Mouse (Mus musculus) myocyte (in vitro differentiated cells): ENCODE data around the gene Ddx41. TPM values are rescaled to one million over a fixed set of nuclear protein-coding genes. Genes with fewer than 3 reads are reported as not detected.

Experiments
- H3K27me3 ChIP-seq: one replicate; pipeline ENCODE4 v1.6.1; 2011; ENCODE audit not compliant: control insufficient read depth, insufficient read depth, insufficient read length
- H3K36me3 ChIP-seq: one replicate; pipeline ENCODE4 v1.6.1; 2011; ENCODE audit not compliant: control insufficient read depth, insufficient read depth
- H3K4me2 ChIP-seq: one replicate; pipeline ENCODE4 v1.6.1; 2011; ENCODE audit warnings: low read depth, control low read depth
- H3K4me3 ChIP-seq: one replicate; pipeline ENCODE4 v1.5.1; 2011; ENCODE audit warnings: mild to moderate bottlenecking, control low read depth, moderate library complexity
- H3K79me2 ChIP-seq: one replicate; pipeline ENCODE4 v1.6.1; 2011; ENCODE audit not compliant: control insufficient read depth, insufficient read depth
- H3ac ChIP-seq: one replicate; pipeline ENCODE4 v1.6.1; 2011; ENCODE audit not compliant: control insufficient read depth, insufficient read length
- CEBPB ChIP-seq: IDR thresholded peaks from 2 replicates; pipeline ENCODE4 v1.6.1; 2011; ENCODE audit warnings: mild to moderate bottlenecking, moderate library complexity; ENCODE audit not compliant: poor library complexity, insufficient read depth, severe bottlenecking
- E2F4 ChIP-seq: IDR thresholded peaks from one replicate; pipeline ENCODE4 v1.6.1; 2011; ENCODE audit warnings: mild to moderate bottlenecking, control low read depth, moderate library complexity; ENCODE audit not compliant: insufficient read depth
- MAX ChIP-seq: IDR thresholded peaks from one replicate; pipeline ENCODE4 v1.6.1; 2011; ENCODE audit warnings: low read depth, mild to moderate bottlenecking, control low read depth
- MYOD1 ChIP-seq, 3 experiments: IDR thresholded peaks; one replicate each; pipeline ENCODE4 v1.6.1; 2011; ENCODE audit warnings: control low read depth in 2 of 3, low read depth in 2 of 3, mild to moderate bottlenecking in 2 of 3, moderate library complexity in 1 of 3; ENCODE audit not compliant: insufficient read length in 2 of 3, control insufficient read depth in 1 of 3
- MYOG ChIP-seq, 3 experiments: IDR thresholded peaks; one replicate each; pipeline ENCODE4 v1.6.1; 2011; ENCODE audit warnings: control low read depth in 2 of 3, low read depth in 2 of 3, mild to moderate bottlenecking in 2 of 3; ENCODE audit not compliant: insufficient read length in 2 of 3, control insufficient read depth in 1 of 3, insufficient read depth in 1 of 3
- POLR2A ChIP-seq: IDR thresholded peaks from one replicate; pipeline ENCODE4 v1.6.1; 2011; ENCODE audit warnings: low read depth, mild to moderate bottlenecking, control low read depth, moderate library complexity; ENCODE audit not compliant: insufficient read length
- POLR2AphosphoS2 ChIP-seq: IDR thresholded peaks from one replicate; pipeline ENCODE4 v1.6.1; 2011; ENCODE audit warnings: low read depth, control low read depth; ENCODE audit not compliant: insufficient read length
- REST ChIP-seq: IDR thresholded peaks from one replicate; pipeline ENCODE4 v1.6.1; 2011; ENCODE audit warnings: mild to moderate bottlenecking, control low read depth, moderate library complexity; ENCODE audit not compliant: insufficient read depth, insufficient read length
- SRF ChIP-seq: IDR thresholded peaks from one replicate; pipeline ENCODE4 v1.6.1; 2011; ENCODE audit warnings: low read depth; ENCODE audit not compliant: control insufficient read depth, insufficient read length
- TCF12 ChIP-seq: IDR thresholded peaks from one replicate; pipeline ENCODE4 v1.6.1; 2011; ENCODE audit warnings: mild to moderate bottlenecking, control low read depth; ENCODE audit not compliant: poor library complexity, insufficient read depth, severe bottlenecking
- TCF3 ChIP-seq: IDR thresholded peaks from one replicate; pipeline ENCODE4 v1.6.1; 2011; ENCODE audit warnings: low read depth, control low read depth; ENCODE audit not compliant: insufficient read length
- USF1 ChIP-seq: IDR thresholded peaks from one replicate; pipeline ENCODE4 v1.6.1; 2011; ENCODE audit warnings: low read depth, mild to moderate bottlenecking, control low read depth, moderate library complexity
- polyA plus RNA-seq: library from polyadenylated mRNA; unstranded; fragments of >200 nt; fragmentation: generic; extraction: Trizol; gene quantifications from one replicate; pipeline ENCODE4 v1.2.1, GENCODE M21; 2012; ENCODE audit warnings: missing spikeins

Gene Ddx41
- polyA plus RNA-seq, 1 experiment, result 33.3 TPM

GRCm38 (mm10) chr13:55527834-55528772 lies 8.4 kb downstream of the Ddx41 start:
- Histone ChIP-seq H3K36me3 (no peaks in the 10 kb centered on the region), H3K79me2 (no peaks in the 10 kb centered on the region), H3K27me3 (no peaks in the 10 kb centered on the region), H3K4me3 (no peak overlapping the region), H3ac (no peak overlapping the region), H3K4me2 (no peak overlapping the region)
- TF ChIP-seq MYOG (IDR thresholded peaks at IDR 0.05; ENCODE audit: control insufficient read depth in 1 of 3, insufficient read depth in 1 of 3, insufficient read length in 2 of 3, low read depth in 2 of 3), result peak in 1 of 3 experiments; percentile 45
- no peak for TF ChIP-seq MYOD1 (IDR thresholded peaks at IDR 0.05; ENCODE audit: control insufficient read depth in 1 of 3, insufficient read length in 2 of 3, low read depth in 2 of 3)

GRCm38 (mm10) chr13:55527212-55527611 lies 9.2 kb downstream of the Ddx41 start:
- Histone ChIP-seq H3K27me3 (no peaks in the 10 kb centered on the region), H3K4me2 (no peak overlapping the region), H3K4me3 (no peak overlapping the region), H3K79me2 (no peaks in the 10 kb centered on the region), H3K36me3 (no peaks in the 10 kb centered on the region), H3ac (no peak overlapping the region)
- TF ChIP-seq MYOG (IDR thresholded peaks at IDR 0.05; ENCODE audit: control insufficient read depth in 1 of 3, insufficient read depth in 1 of 3, insufficient read length in 2 of 3, low read depth in 2 of 3) (peak in 1 of 3 experiments; percentile 47), TCF12 (no peak), POLR2AphosphoS2 (no peak), USF1 (no peak), POLR2A (no peak)

GRCm38 (mm10) chr13:55525733-55526553 lies 10.5 kb downstream of the Ddx41 start:
- Histone ChIP-seq H3ac (no peak overlapping the region), H3K79me2 (no peaks in the 10 kb centered on the region), H3K27me3 (no peaks in the 10 kb centered on the region), H3K4me3 (no peak overlapping the region), H3K4me2 (no peak overlapping the region), H3K36me3 (no peaks in the 10 kb centered on the region)
- TF ChIP-seq MYOG (IDR thresholded peaks at IDR 0.05; ENCODE audit: control insufficient read depth in 1 of 3, insufficient read depth in 1 of 3, insufficient read length in 2 of 3, low read depth in 2 of 3), result peak; percentile 28 to 94 (median 93)
- no peak for TF ChIP-seq POLR2AphosphoS2
- TF ChIP-seq MYOD1 (IDR thresholded peaks at IDR 0.05; ENCODE audit: control insufficient read depth in 1 of 3, insufficient read length in 2 of 3, low read depth in 2 of 3), result peak in 2 of 3 experiments; percentile 86 to 91
- TF ChIP-seq TCF12, result peak; percentile 66
- no peak for TF ChIP-seq POLR2A
- TF ChIP-seq TCF3, result peak; percentile 91
- TF ChIP-seq E2F4, result no peak
- peak; percentile 18 for TF ChIP-seq USF1

- no peaks in the 10 kb centered on the region for H3K79me2 ChIP-seq
- no peak overlapping the region for H3K4me2 ChIP-seq
- H3K4me3 ChIP-seq, result no peak overlapping the region
- TF ChIP-seq POLR2A (no peak), POLR2AphosphoS2 (no peak), MAX (no peak), E2F4 (no peak), MYOG (IDR thresholded peaks at IDR 0.05; ENCODE audit: control insufficient read depth in 1 of 3, insufficient read depth in 1 of 3, insufficient read length in 2 of 3, low read depth in 2 of 3) (no peak), SRF (no peak), TCF12 (no peak), CEBPB (no peak), TCF3 (no peak), MYOD1 (IDR thresholded peaks at IDR 0.05; ENCODE audit: control insufficient read depth in 1 of 3, insufficient read length in 2 of 3, low read depth in 2 of 3) (no peak), REST (no peak), USF1 (no peak)
- no peaks in the 10 kb centered on the region for H3K27me3 ChIP-seq
- no peaks in the 10 kb centered on the region for H3K36me3 ChIP-seq
- H3ac ChIP-seq, result no peak overlapping the region
These were observed 12.4 kb downstream of the Ddx41 start for GRCm38 (mm10) chr13:55523951-55524600.
